Mouse (Mus musculus): ENCODE results near the gene Mthfd1.

DNA sequence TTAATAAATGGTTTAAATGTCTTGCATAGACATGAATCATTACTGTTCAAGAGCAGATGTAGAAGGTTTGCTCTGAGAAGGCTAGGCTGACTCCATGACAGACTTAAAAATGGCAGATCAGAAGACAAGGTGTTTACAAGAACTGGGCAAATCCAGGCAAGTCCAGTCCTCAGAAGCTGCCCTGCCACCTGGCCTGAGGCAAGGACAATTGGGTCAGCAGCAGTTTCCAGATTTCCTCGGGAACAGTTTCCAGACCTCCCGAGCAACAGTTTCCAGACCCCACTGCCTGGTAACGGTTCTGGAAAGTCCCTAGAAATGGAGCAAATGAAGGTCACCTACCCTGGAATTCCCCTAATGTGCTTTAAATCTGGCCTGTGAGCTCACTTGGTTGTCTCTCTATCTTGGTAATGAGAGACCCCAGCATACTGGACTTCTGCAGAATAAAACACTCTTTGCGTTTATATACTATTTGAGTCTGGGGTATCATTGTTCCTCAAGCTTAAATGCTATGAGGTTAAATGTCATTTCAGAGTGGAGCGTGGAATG lies 45.6 kb upstream of the Mthfd1 start:
- TF ChIP-seq CTCF (IDR thresholded peaks at IDR 0.05; ENCODE audit: insufficient read depth, low read depth, low read length), result no peak
- TF ChIP-seq POLR2A (IDR thresholded peaks at IDR 0.05; ENCODE audit: insufficient read depth, low read depth, low read length), result no peak
